Mouse (Mus musculus) olfactory bulb, adult 2 months (tissue): ENCODE measurements around the gene Kcnip2.

Experiments
- CTCF ChIP-seq: fragments of 200-500 bp; IDR thresholded peaks from 2 replicates; pipeline ENCODE4 v1.5.1; 2012; ENCODE audit warnings: low read depth, mild to moderate bottlenecking, low read length, moderate library complexity; ENCODE audit not compliant: insufficient read depth
- POLR2A ChIP-seq: fragments of 200-500 bp; IDR thresholded peaks from 2 replicates; pipeline ENCODE4 v1.6.1; 2012; ENCODE audit warnings: mild to moderate bottlenecking, low read depth, low read length, moderate library complexity; ENCODE audit not compliant: insufficient read depth

DNA sequence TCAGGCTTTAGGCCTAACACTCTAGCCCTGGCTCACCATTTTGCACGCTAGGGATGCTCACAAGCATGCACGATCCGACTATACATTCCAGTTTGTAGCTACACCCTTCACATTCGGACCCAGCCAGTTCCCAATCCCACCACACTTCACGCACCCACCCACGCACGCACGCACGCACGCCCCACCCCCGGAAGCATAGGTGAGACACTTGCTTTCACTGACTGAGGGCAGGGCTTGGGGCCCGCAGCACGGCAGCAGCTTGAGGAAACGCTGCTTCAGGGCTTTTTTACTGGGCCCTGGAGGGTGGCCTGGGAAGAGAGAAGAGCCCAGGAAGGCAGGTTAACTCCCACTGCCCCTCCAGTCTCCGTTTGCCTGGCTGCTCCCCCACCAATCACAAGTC, 19.0 kb downstream of the Kcnip2 start:
- TF ChIP-seq POLR2A (no peak), CTCF (no peak)
